Mouse (Mus musculus): ENCODE measurements around the gene Phxr2.

- no peak for TF ChIP-seq CTCF (IDR thresholded peaks at IDR 0.05; ENCODE audit: control insufficient read depth, insufficient read depth, insufficient read length)
- no peak for TF ChIP-seq CEBPB (IDR thresholded peaks at IDR 0.05; ENCODE audit: low read depth)
- TF ChIP-seq MYOD1 (IDR thresholded peaks at IDR 0.05; ENCODE audit: control insufficient read depth, insufficient read length, low read depth): no peak
- no peak for TF ChIP-seq USF1 (IDR thresholded peaks at IDR 0.05; ENCODE audit: low read depth)
- no peak for TF ChIP-seq MYOG (IDR thresholded peaks at IDR 0.05; ENCODE audit: control insufficient read depth, extremely low read depth, insufficient read length)
Measured at GRCm38 (mm10) chr10:99172906-99173507, 46.9 kb upstream of the Phxr2 start.

All from C2C12 (cell line).